Mouse (Mus musculus) heart, postnatal 14 days (tissue): ENCODE measurements at regions not wholly inside any gene's neighbourhood (a gene's known extent, or its start where the extent isn't known, plus 50 kb on each side); places are given as distances from the start of the nearest gene placed in this dataset.
"Not testable (repeated sequence)": the region's sequence is repeated elsewhere in the genome, so short reads cannot be mapped to it uniquely, and the experiment has no call there.

Source experiments
- DNase-seq, 2 experiments: peaks; one replicate each; pipeline ENCODE4 v3.0.0; 2021 to 2022
- intact Hi-C: fragments of 180-260 bp; cut with DNase I; formaldehyde crosslinking; loops from one replicate; pipeline ENCODE4 v1.15.1; 2025

- intact Hi-C loops: no loop called here
- DNase-seq: no peak
These were observed 60.4 kb upstream of the Poc5 start for GRCm38 (mm10) chr13:96327707-96328106.

DNA sequence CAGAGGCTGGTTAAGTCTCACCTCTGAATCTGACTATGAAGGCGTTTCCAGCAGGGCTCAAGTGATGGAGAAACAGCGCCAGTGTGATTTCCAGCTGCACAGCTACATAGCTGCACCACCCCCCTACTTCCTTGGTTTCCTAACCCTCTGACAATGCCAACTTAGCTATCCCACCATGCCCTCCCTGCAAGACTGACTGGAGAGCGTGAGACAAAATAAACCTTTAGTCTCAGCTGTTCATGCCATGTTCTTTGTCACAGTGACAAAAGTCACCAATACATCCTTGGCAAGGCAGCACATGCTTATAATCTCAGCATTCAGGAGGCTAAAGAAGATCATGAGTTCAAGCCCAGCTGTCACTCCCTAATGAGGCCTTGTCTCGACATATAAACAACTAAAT is 63.5 kb upstream of the Poc5 start:
- intact Hi-C loops: no loop called here
- DNase-seq: no peak

DNA sequence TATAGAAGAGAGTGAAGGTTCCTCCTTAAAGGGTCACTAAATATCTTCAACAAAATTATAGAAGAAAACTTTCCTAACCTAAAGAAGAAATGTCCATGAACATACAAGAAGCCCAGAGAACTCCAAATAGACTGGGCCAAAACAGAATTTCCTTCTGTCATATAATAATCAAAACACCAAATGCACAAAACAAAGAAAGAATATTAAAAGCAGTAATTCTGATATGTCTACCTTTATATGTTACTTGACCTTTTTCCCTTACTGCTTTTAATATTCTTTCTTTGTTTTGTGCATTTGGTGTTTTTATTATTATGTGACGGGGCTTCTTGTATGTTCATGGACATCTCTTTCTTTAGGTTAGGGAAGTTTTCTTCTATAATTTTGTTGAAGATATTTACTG is 70.9 kb upstream of the Poc5 start:
- intact Hi-C loops, DNase-seq: not testable (repeated sequence)

DNA sequence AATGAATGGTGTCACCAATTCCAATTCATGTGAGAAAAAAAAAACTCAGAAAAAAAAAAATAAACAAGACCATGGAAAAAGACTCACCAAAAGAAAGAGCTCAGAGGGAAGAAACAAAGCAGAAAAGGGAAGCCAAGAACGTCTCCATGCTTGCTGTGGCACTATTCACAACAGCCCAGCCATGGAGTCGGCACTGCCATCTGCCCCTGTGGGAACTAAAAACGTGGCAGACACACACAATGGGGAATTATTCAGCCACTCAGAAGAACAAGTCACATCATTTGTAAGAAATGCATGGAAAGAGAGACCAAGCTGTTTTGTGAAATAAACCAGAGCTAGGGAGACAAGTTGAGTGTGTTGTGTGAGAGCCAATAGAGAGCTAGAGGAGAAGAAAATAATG is 74.9 kb upstream of the Poc5 start:
- no peak for DNase-seq
- intact Hi-C loops: no loop called here

DNA sequence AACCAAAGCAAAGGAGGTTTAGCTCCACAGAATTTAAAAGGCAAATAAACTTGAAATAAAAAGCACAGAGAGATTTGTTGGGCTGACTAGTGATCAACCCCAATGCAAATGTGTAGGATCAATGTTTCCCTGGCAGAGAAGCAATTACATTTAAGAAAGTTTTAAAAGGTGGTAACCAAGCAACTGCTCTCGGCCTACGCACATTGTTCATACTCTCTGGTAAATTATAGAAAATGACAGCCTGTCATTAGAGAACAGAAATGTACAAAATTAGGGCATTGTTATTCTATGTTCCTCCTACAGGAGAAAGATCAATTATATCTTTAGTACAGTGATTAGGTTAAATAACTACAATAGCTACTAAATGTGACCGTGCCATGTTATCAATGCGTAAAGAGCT is 85.6 kb upstream of the Poc5 start:
- no peak for DNase-seq
- intact Hi-C loops: no loop called here

DNA sequence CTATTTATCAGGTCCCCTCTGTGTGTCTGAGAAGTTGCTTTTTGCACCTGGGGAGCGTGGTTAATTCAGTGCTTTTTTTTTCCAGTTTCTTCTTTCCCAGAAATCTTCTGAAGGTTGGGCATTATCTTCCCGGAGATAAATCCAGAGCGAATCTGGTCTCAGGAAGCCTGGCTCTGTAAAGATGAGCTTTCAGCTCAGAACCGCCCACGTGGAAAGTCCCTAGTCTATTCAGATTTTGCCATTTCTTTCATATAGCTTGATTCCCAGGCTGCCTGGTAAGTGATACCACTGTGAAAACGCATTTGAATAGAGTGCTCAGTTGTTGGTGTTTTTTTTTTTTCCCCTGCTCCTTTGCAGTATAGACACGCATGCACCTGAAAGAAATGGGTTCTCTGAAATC is 100.3 kb upstream of the Poc5 start:
- intact Hi-C loops: no loop called here

DNA sequence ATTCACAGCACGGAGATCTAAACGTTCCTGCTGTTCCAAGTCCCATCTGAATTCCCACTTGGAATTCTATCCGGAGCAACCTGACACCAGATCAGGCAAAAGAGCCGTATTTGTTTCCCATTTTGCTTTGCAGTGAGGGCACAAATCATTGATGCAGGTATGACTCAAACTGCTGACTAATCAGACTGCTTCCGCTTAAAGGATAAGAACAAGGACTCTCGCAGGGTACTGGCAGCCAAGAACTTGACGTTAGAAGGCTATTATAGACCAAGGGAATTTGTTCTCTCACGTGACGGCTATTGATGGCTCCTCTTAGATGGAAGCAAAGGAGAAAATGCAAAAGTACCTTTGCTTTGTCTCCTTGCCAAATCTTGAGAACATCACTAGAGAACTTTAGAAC is 118.1 kb upstream of the Poc5 start:
- no peak for DNase-seq
- intact Hi-C loops: no loop called here

More for the DNA sequence above, 100.3 kb upstream of the Poc5 start:
- no peak for DNase-seq

DNA sequence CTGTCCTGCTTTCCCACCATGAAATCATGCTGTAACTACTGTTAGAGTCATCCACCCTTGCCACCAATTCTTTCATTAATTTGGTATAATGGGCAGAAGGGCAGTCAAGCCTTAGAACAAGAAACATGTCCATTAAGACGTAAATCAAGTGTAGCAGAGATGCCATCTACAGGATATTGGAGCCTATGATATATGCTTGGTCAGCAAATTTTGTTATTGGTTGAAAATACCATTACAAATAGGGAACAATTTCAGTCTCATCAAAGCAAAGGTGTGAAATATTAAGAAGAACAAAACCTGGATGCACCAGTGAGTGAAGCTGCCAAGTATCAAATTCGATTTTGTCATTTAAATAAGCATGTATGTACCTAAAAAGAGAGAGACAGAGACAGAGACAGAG is 123.6 kb upstream of the Sv2c start:
- intact Hi-C loops: loop anchor here (10.0 kb wide), 1 partner anchor 221 kb away; no protein-coding TSS in a partner anchor
- DNase-seq: no peak

DNA sequence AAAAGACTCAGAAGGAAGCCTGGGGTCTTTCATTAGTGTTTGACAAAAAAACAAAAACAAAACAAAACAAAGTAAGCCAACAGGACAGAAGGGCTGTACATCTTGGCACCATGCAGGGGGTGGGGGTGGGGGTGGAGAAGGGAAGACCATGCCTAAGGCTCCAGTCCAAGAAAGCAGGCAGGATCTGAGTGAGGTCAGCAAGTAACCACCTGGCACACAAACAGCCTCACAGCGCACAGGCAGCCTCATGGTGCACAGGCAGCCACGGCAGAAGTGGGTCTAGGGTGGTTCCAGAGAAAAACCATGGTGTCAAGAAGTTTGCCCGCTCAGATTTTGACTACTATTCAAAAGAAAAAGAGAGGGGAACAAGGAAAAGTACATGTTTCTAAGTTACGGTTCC is 122.0 kb upstream of the Sv2c start:
- DNase-seq: no peak
- intact Hi-C loops: loop anchor here (10.0 kb wide), 1 partner anchor 220 kb away; no protein-coding TSS in a partner anchor

- no peak for DNase-seq
- intact Hi-C loops: no loop called here
These were observed 88.4 kb upstream of the Sv2c start for GRCm38 (mm10) chr13:96220763-96221162.

DNA sequence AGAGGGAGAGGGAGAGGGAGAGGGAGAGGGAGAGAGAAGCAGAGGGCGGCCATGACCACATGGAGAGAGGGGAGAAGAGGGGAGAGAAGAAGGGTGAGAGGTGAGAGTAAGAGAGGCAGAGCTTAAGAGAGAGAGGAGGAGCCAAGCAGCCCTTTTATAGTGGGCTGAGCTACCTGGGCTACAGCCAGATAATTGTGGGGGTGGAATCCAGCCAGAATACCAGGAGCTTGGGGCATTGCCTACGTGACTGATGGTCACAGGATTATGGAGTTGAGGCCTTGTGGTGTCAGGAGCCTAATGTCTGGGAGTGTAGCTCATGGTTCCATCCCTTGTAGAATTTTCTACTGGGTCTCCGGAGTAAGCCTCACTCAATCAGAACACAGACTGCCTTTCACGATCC is 83.1 kb upstream of the Sv2c start:
- intact Hi-C loops: no loop called here

GRCm38 (mm10) chr13:96215046-96215445 is 82.7 kb upstream of the Sv2c start:
- DNase-seq: no peak
- intact Hi-C loops: no loop called here

More for the DNA sequence above, 83.1 kb upstream of the Sv2c start:
- DNase-seq: no peak

DNA sequence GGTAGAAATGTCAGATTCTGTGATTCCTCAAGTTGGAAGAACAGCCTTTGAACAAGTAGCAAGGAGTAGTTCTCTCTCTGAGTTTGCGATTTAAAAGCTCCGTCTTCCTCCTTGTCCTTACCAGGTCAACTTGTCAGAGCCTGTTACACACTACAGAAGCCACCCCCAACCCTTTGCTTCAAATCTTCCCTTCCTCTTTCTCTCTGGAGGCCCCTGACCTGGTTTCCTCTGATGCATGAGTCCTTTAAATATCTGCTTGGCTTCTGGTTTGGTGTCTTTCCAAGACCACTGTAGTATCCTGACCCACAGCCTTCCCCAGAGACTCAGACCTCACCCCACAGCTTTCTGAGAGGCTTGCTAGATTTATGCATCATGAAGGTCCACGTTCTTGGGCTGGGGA is 73.7 kb upstream of the Sv2c start:
- intact Hi-C loops: no loop called here
- no peak for DNase-seq

- intact Hi-C loops: no loop called here
- DNase-seq: no peak
These were observed 56.2 kb upstream of the Sv2c start for GRCm38 (mm10) chr13:96188618-96189017.
